Mouse (Mus musculus) midbrain, postnatal 0 days (tissue): Measurements from ENCODE around the gene Ugt1a7c. TPM values are rescaled to one million over a fixed set of nuclear protein-coding genes. Genes with fewer than 3 reads are reported as not detected.

Experiments used
- ATAC-seq: fragments of 200-750 bp; cut with Nextera tagmentation; 2 replicates; pipeline ENCODE4 v1.8.0; 2017; ENCODE audit warnings: moderate number of reproducible peaks, mild to moderate bottlenecking, moderate TSS enrichment, moderate library complexity; ENCODE audit not compliant: low FRiP score
- DNase-seq: peaks from one replicate; pipeline ENCODE4 v3.0.0-alpha.2; 2015; ENCODE audit warnings: low spot score
- H3K27ac ChIP-seq: fragments of 300-500 bp; sonication (generic); 2 replicates; pipeline ENCODE4 v1.5.1; 2014; ENCODE audit warnings: low read depth, mild to moderate bottlenecking, low read length, mixed read lengths
- H3K27me3 ChIP-seq: fragments of 300-500 bp; sonication (generic); 2 replicates; pipeline ENCODE4 v1.6.1; 2014; ENCODE audit warnings: low read length, control low read depth, mixed read lengths; ENCODE audit not compliant: insufficient read depth
- H3K36me3 ChIP-seq: fragments of 300-500 bp; sonication (generic); 2 replicates; pipeline ENCODE4 v1.6.1; 2014; ENCODE audit warnings: low read length, control low read depth, mixed read lengths; ENCODE audit not compliant: insufficient read depth
- H3K4me1 ChIP-seq: fragments of 300-500 bp; sonication (generic); 2 replicates; pipeline ENCODE4 v1.6.1; 2014; ENCODE audit warnings: mild to moderate bottlenecking, control low read depth, antibody characterized with exemption, low read length, mixed read lengths; ENCODE audit not compliant: insufficient read depth
- H3K4me2 ChIP-seq: fragments of 300-500 bp; sonication (generic); 2 replicates; pipeline ENCODE4 v1.6.1; 2014; ENCODE audit warnings: low read depth, mild to moderate bottlenecking, low read length, mixed read lengths; ENCODE audit not compliant: poor library complexity, severe bottlenecking
- H3K4me3 ChIP-seq: fragments of 300-500 bp; sonication (generic); 2 replicates; pipeline ENCODE4 v1.5.1; 2014; ENCODE audit warnings: low read depth, mild to moderate bottlenecking, low read length, moderate library complexity
- H3K9ac ChIP-seq: fragments of 300-500 bp; sonication (generic); replicated peaks from 2 replicates; pipeline ENCODE4 v1.6.1; 2014; ENCODE audit warnings: mild to moderate bottlenecking, low read length, moderate library complexity, mixed read lengths; ENCODE audit not compliant: poor library complexity, severe bottlenecking
- H3K9me3 ChIP-seq: fragments of 300-500 bp; sonication (generic); 2 replicates; pipeline ENCODE4 v1.6.1; 2016; ENCODE audit warnings: low read length, control low read depth
- CTCF ChIP-seq: IDR thresholded peaks from 2 replicates; pipeline ENCODE4 v1.5.1; 2016; ENCODE audit warnings: antibody characterized with exemption, mild to moderate bottlenecking
- WGBS: fragments of 180-500 bp; shearing (Covaris S2); extraction: QIAGEN DNeasy Blood & Tissue Kit; methylation state at CpG from one replicate; pipeline ENCODE4 v1.1.7; 2014; 5-methylcytosine and 5-hydroxymethylcytosine counted together
- polyA plus RNA-seq: library from polyadenylated mRNA; unstranded; fragments of >200 nt; fragmentation: Nextera tagmentation; extraction: Ambion mirVana; gene quantifications from 2 replicates; pipeline ENCODE4 v1.2.1, GENCODE M21; 2015
- total RNA-seq: library from RNA; depleted of rRNA; stranded (reverse); fragments of >200 nt; gene quantifications from 2 replicates; pipeline ENCODE4 v1.2.3, GENCODE M21; 2014

Gene Ugt1a7c
- total and polyA plus RNA-seq, 2 experiments from 2014 or later, result 1.5 to 1.6 TPM

GRCm38 (mm10) chr1:88206843-88207479 lies 112.1 kb downstream of the Ugt1a7c start:
- H3K9ac ChIP-seq, result no peak overlapping the region
- no peak for DNase-seq
- no peak overlapping the region for H3K27ac ChIP-seq
- no peak overlapping the region for H3K4me3 ChIP-seq
- no peaks in the 10 kb centered on the region for H3K27me3 ChIP-seq
- H3K36me3 ChIP-seq, result no peaks in the 10 kb centered on the region
- ATAC-seq, result no peak
- H3K4me1 ChIP-seq, result no peaks in the 10 kb centered on the region
- no peak for TF ChIP-seq CTCF
- H3K4me2 ChIP-seq, result no peak overlapping the region
- 85% methylated on average over 2 of the region's 2 CpGs for WGBS
- peaks cover 11% of the 10 kb centered on the region for H3K9me3 ChIP-seq

DNA sequence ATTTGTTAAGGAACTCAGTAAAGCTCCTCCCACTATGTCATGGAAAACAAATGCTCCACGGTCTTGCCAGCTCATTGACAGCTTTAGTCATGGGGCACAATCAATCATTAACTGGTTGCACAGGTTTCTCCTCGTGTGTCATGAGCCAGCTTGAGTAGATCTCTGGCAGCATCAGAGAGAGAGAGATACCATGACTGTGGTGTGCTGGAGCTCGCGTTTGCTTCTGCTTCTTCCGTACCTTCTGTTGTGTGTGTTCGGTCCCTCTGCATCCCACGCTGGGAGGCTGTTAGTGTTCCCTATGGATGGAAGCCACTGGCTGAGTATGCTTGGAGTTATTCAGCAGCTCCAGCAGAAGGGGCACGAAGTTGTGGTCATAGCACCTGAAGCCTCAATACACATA lies 117.0 kb downstream of the Ugt1a7c start, which contains the start of gene Ugt1a1:
Ugt1a1 (plus strand) TSS at position 148 of the 400 bp plus-strand sequence.
- H3K9ac ChIP-seq, result no peak within 1 kb of the TSS
- DNase-seq, result peak; percentile 8
- no peak within 1 kb of the TSS for H3K27ac ChIP-seq
- no peak for TF ChIP-seq CTCF
- H3K36me3 ChIP-seq, result no peaks in the 10 kb centered on the region
- ATAC-seq, result 0 out of 2 replicates have a peak, but pooled peaks have one; percentile 8
- no peak within 1 kb of the TSS for H3K4me3 ChIP-seq
- H3K4me1 ChIP-seq, result no peaks in the 10 kb centered on the region
- H3K4me2 ChIP-seq, result no peak within 1 kb of the TSS
- no peaks in the 10 kb centered on the region for H3K27me3 ChIP-seq
- 69% methylated on average over 8 of the region's 8 CpGs for WGBS
- peaks cover 51% of the 10 kb centered on the region for H3K9me3 ChIP-seq

GRCm38 (mm10) chr1:88212341-88213045 lies 117.6 kb downstream of the Ugt1a7c start:
- Histone ChIP-seq H3K27me3 (no peaks in the 10 kb centered on the region), H3K27ac (no peak overlapping the region), H3K9ac (no peak overlapping the region), H3K36me3 (no peaks in the 10 kb centered on the region), H3K4me2 (no peak overlapping the region), H3K9me3 (peaks cover 51% of the 10 kb centered on the region), H3K4me1 (no peaks in the 10 kb centered on the region), H3K4me3 (no peak overlapping the region)
- DNase-seq (no peak), ATAC-seq (peak; percentile 18; the same call in 1 of the 2 replicates)
- TF ChIP-seq CTCF, result no peak
- 60% methylated on average over 8 of the region's 8 CpGs for WGBS

GRCm38 (mm10) chr1:88213061-88213460 lies 118.2 kb downstream of the Ugt1a7c start:
- Histone ChIP-seq H3K9me3 (peaks cover 51% of the 10 kb centered on the region), H3K4me2 (no peak overlapping the region), H3K27me3 (no peaks in the 10 kb centered on the region), H3K9ac (no peak overlapping the region), H3K4me1 (no peaks in the 10 kb centered on the region), H3K36me3 (no peaks in the 10 kb centered on the region), H3K4me3 (no peak overlapping the region), H3K27ac (no peak overlapping the region)
- WGBS, result 78% methylated on average over 1 of the region's 1 CpGs
- peak; percentile 2 for DNase-seq
- ATAC-seq, result no peak
- no peak for TF ChIP-seq CTCF

DNA sequence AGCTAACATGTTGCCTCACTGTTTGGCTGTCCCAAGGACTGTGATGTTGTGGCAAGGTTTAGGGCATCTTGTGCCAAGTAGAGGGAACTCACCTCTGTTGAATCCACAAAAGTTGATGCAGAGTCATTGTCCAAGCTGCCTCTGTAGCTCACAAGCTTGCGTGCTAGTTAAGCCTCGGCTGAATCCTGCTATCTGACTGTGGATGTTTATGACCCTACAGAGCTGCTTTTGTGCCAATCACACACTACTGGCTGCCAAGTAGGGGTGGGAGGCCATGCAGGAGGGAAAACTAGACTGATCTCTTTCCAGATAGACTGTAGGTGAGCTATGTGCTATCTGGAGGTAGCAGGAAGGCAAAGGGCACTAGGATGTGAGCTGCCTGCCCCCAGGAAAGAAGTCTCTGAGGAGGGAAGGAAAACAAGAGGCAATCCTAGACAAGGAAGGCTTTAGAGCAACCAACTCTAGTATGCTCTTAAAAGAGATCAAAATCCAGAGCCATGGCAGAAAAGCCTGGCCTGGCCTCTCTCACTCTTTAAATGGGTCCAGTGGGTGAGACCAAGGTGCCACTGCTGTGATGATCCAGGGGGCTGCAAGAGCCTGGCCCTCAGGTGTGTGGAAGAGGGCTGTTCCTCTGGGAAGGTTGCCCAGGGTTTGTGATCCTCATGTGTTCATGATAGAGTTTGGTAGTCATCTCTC lies 119.1 kb downstream of the Ugt1a7c start:
- Histone ChIP-seq H3K4me3 (no peak overlapping the region), H3K27ac (no peak overlapping the region), H3K4me1 (no peaks in the 10 kb centered on the region), H3K27me3 (no peaks in the 10 kb centered on the region), H3K4me2 (no peak overlapping the region), H3K9me3 (peaks cover 51% of the 10 kb centered on the region), H3K9ac (no peak overlapping the region), H3K36me3 (no peaks in the 10 kb centered on the region)
- no peak for TF ChIP-seq CTCF
- DNase-seq (peak; percentile 24), ATAC-seq (peak; percentile 26; the same call in 1 of the 2 replicates)
- 82% methylated on average over 2 of the region's 2 CpGs for WGBS
